Mouse (Mus musculus) stomach, embryonic 15.5 days (tissue): Measurements from ENCODE around the gene 4930404N11Rik. TPM values are rescaled to one million over a fixed set of nuclear protein-coding genes. Genes with fewer than 3 reads are reported as not detected.

ENCODE experiments used
- ATAC-seq: fragments of 200-750 bp; cut with Nextera tagmentation; 2 replicates; pipeline ENCODE4 v1.8.0; 2017; ENCODE audit warnings: low read depth, moderate number of reproducible peaks, moderate TSS enrichment; ENCODE audit not compliant: insufficient read depth, low FRiP score
- H3K27ac ChIP-seq: fragments of 300-500 bp; sonication (generic); 2 replicates; pipeline ENCODE4 v1.5.1; 2015; ENCODE audit warnings: mild to moderate bottlenecking, inconsistent platforms
- H3K27me3 ChIP-seq: fragments of 300-500 bp; sonication (generic); replicated peaks from 2 replicates; pipeline ENCODE4 v1.6.1; 2015; ENCODE audit warnings: inconsistent platforms
- H3K36me3 ChIP-seq: fragments of 300-500 bp; sonication (generic); 2 replicates; pipeline ENCODE4 v1.6.1; 2015; ENCODE audit warnings: inconsistent platforms
- H3K4me1 ChIP-seq: fragments of 300-500 bp; sonication (generic); 2 replicates; pipeline ENCODE4 v1.6.1; 2015; ENCODE audit warnings: inconsistent platforms
- H3K4me2 ChIP-seq: fragments of 300-500 bp; sonication (generic); 2 replicates; pipeline ENCODE4 v1.6.1; 2015; ENCODE audit warnings: mild to moderate bottlenecking, inconsistent platforms
- H3K4me3 ChIP-seq: fragments of 300-500 bp; sonication (generic); replicated peaks from 2 replicates; pipeline ENCODE4 v1.5.1; 2015; ENCODE audit warnings: inconsistent platforms
- H3K9ac ChIP-seq: fragments of 300-500 bp; sonication (generic); 2 replicates; pipeline ENCODE4 v1.6.1; 2015; ENCODE audit warnings: inconsistent platforms
- H3K9me3 ChIP-seq: fragments of 300-500 bp; sonication (generic); 2 replicates; pipeline ENCODE4 v1.6.1; 2016; ENCODE audit warnings: inconsistent platforms
- WGBS: fragments of 180-500 bp; shearing (Covaris S2); methylation state at CpG from one replicate; pipeline ENCODE4 v1.1.7; 2015; 5-methylcytosine and 5-hydroxymethylcytosine counted together
- polyA plus RNA-seq: library from polyadenylated mRNA; unstranded; fragments of >200 nt; fragmentation: Nextera tagmentation; extraction: Ambion mirVana; gene quantifications from 2 replicates; pipeline ENCODE4 v1.2.1, GENCODE M21; 2015

The 4930404N11Rik gene
- polyA plus RNA-seq, 1 experiment from 2014 or later: 1.5 TPM

DNA sequence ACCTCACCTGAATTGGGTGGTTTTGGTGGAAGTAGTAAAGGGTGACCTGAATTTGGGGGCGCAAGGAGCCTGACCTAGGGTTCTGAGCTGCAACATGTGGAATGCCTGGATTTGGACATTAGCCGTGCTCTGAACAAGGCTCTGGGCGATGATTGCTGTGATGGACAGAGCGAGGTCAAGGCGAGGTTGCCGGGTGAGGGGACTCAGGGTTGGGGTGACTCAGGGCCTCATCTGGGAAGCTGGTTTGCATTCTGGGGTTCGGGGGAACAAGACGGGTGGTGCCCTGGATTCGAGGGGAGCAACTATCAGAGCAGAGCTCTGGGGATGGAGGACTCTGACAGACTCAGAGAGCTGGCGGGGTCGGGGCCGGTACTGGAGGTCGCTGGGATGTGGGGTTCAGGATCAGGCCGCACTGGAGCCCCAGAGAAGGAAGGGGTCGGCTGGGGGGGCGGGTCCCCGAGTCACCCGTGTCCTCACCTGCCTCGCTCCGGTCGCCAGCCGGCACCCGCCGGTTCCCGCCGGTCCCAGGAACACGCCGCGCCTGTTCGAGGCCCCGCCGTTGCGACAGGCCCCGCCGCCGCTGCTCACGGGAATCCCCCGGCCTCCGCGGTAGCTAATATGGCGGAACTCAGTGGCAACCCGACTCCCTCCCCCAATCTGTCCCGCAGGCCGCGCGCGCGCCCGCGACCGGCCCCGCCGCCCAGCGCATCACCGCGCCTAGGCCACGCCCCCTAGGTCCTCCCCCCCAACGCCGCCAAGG is 12.4 kb upstream of the 4930404N11Rik start, which contains the start of gene Fzr1:
Gene Fzr1 (minus strand): TSS at position 724 of the 760 bp plus-strand sequence.
- ATAC-seq: peak; percentile 3; the same call in 1 of the 2 replicates
- Histone ChIP-seq H3K27ac (peak within 1 kb of the TSS; percentile 74), H3K4me1 (peaks cover 26% of the 10 kb centered on the region), H3K4me2 (peak within 1 kb of the TSS; percentile 79), H3K9me3 (no peaks in the 10 kb centered on the region), H3K9ac (peak within 1 kb of the TSS; percentile 81), H3K27me3 (no peaks in the 10 kb centered on the region), H3K36me3 (peaks cover 15% of the 10 kb centered on the region; the same call in 1 of the 2 replicates), H3K4me3 (peak within 1 kb of the TSS; percentile 82)
- 1% methylated on average over 49 of the region's 59 CpGs for WGBS

DNA sequence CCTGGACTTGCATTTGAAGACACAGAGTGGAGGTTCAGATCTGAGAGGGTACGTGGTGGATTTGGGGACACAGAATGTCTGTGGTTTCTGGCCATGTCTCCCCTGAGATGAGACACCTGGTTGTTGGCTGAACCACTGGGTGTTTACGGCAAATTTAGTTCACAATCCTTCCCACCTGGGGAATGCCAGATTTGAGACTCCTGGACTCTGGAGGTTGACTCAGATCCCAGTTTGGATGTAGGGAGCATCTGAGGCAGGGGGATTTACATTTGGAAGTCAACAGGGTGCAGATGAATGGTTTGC is 11.7 kb upstream of the 4930404N11Rik start:
- no peak for ATAC-seq
- WGBS: 27% methylated on average over 2 of the region's 2 CpGs
- Histone ChIP-seq H3K4me1 (peaks cover 26% of the 10 kb centered on the region), H3K36me3 (peaks cover 16% of the 10 kb centered on the region; the same call in 1 of the 2 replicates), H3K9ac (peak overlapping the region; percentile 81; the same call in 1 of the 2 replicates), H3K27ac (peak overlapping the region; percentile 68), H3K9me3 (no peaks in the 10 kb centered on the region), H3K27me3 (no peaks in the 10 kb centered on the region), H3K4me2 (peak overlapping the region; percentile 79), H3K4me3 (peak overlapping the region; percentile 82)

- Histone ChIP-seq H3K27ac (peak overlapping the region; percentile 68), H3K9me3 (no peaks in the 10 kb centered on the region), H3K4me1 (peaks cover 26% of the 10 kb centered on the region), H3K36me3 (peaks cover 19% of the 10 kb centered on the region; the same call in 1 of the 2 replicates), H3K4me3 (peak overlapping the region; percentile 82), H3K9ac (peak overlapping the region; percentile 81; the same call in 1 of the 2 replicates), H3K27me3 (no peaks in the 10 kb centered on the region), H3K4me2 (peak overlapping the region; percentile 79)
- 30% methylated on average over 6 of the region's 6 CpGs for WGBS
- ATAC-seq: no peak
Measured at GRCm38 (mm10) chr10:81376561-81377361, 11.1 kb upstream of the 4930404N11Rik start.

DNA sequence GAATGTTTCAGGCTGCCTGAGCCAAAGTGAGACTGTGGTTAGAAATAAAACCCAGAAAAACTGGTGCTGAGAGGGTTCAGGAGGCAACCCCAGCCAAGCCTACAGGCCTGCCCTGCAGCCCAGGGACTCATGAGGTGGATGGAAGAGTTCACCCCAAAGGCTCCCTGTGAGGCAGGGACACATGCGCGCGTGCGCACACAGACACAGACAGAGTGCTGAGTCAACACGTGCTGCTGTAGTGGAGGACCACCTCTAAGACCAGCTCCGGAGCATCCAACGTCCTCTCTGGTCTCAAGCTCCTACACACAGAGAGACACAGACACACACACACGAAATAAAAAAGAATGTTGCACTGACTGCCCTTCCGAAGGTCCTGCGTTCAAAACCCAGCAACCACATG is 9.7 kb upstream of the 4930404N11Rik start:
- H3K36me3 ChIP-seq: peaks cover 33% of the 10 kb centered on the region
- H3K9me3 ChIP-seq: no peaks in the 10 kb centered on the region
- H3K4me2 ChIP-seq: no peak overlapping the region
- ATAC-seq: no peak
- 91% methylated on average over 10 of the region's 10 CpGs for WGBS
- peaks cover 26% of the 10 kb centered on the region for H3K4me1 ChIP-seq
- H3K27me3 ChIP-seq: no peaks in the 10 kb centered on the region
- H3K9ac ChIP-seq: no peak overlapping the region
- H3K4me3 ChIP-seq: no peak overlapping the region
- H3K27ac ChIP-seq: no peak overlapping the region

DNA sequence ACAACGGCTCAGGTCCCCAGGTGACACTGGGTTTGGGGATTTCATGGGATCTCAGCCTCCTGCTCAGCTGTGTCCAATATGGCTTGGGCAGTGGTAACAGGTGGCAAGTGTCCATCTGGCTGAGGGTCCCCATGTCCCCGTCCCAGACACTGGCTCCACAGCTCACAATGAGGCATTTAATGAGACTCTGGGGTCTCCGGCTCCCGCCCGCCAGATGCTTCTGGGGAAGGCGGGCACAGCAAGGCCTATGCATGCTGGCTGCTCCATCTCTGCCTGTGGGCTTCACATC is 1.5 kb upstream of the 4930404N11Rik start:
- Histone ChIP-seq H3K4me1 (peaks cover 37% of the 10 kb centered on the region), H3K27me3 (no peaks in the 10 kb centered on the region; the same call in 1 of the 2 replicates), H3K9me3 (no peaks in the 10 kb centered on the region), H3K36me3 (peaks cover 54% of the 10 kb centered on the region), H3K9ac (no peak overlapping the region), H3K4me3 (no peak overlapping the region), H3K4me2 (no peak overlapping the region), H3K27ac (no peak overlapping the region)
- ATAC-seq: no peak
- WGBS: 89% methylated on average over 6 of the region's 6 CpGs

GRCm38 (mm10) chr10:81366477-81367206 is 1.0 kb upstream of the 4930404N11Rik start:
- ATAC-seq: no peak
- 72% methylated on average over 6 of the region's 6 CpGs for WGBS
- Histone ChIP-seq H3K4me1 (peaks cover 37% of the 10 kb centered on the region), H3K27me3 (no peaks in the 10 kb centered on the region; the same call in 1 of the 2 replicates), H3K9me3 (no peaks in the 10 kb centered on the region), H3K9ac (no peak overlapping the region), H3K4me3 (no peak overlapping the region), H3K27ac (peak overlapping the region; percentile 51; the same call in 1 of the 2 replicates), H3K36me3 (peaks cover 50% of the 10 kb centered on the region), H3K4me2 (no peak overlapping the region)

GRCm38 (mm10) chr10:81365073-81365472 is 543 bp downstream of the 4930404N11Rik start:
- Histone ChIP-seq H3K4me2 (peak overlapping the region; percentile 55; the same call in 1 of the 2 replicates), H3K27me3 (no peaks in the 10 kb centered on the region; the same call in 1 of the 2 replicates), H3K27ac (peak overlapping the region; percentile 38; the same call in 1 of the 2 replicates), H3K9ac (no peak overlapping the region), H3K9me3 (no peaks in the 10 kb centered on the region), H3K4me3 (no peak overlapping the region), H3K4me1 (peaks cover 39% of the 10 kb centered on the region), H3K36me3 (peaks cover 35% of the 10 kb centered on the region)
- 32% methylated on average over 4 of the region's 4 CpGs for WGBS
- ATAC-seq: no peak

DNA sequence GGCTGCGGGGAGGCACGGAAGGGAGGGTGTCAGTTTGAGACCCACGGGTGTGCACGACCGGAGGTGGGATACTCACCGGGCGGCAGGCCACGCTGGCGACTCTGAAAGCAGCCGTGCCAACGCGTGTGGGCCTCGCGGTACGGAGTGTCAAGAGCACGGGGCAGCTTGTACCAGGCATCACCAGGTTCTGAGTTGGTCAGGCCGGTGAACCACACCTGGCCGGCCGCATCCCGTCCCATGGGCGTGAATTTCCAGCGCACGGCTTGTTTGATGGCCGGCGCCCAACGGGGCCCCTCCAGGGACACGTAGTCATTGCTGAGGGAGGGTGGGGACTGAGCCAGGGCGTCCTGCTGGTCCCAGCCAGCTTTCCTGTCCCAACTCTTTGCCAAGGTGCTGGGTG is 950 bp downstream of the 4930404N11Rik start:
- Histone ChIP-seq H3K36me3 (peaks cover 30% of the 10 kb centered on the region), H3K4me3 (peak overlapping the region; percentile 26), H3K4me2 (peak overlapping the region; percentile 55), H3K9ac (no peak overlapping the region), H3K27me3 (no peaks in the 10 kb centered on the region; the same call in 1 of the 2 replicates), H3K9me3 (no peaks in the 10 kb centered on the region), H3K27ac (peak overlapping the region; percentile 38; the same call in 1 of the 2 replicates), H3K4me1 (peaks cover 39% of the 10 kb centered on the region)
- WGBS: 17% methylated on average over 28 of the region's 28 CpGs
- 0 out of 2 replicates have a peak, but pooled peaks have one; percentile 6 for ATAC-seq

DNA sequence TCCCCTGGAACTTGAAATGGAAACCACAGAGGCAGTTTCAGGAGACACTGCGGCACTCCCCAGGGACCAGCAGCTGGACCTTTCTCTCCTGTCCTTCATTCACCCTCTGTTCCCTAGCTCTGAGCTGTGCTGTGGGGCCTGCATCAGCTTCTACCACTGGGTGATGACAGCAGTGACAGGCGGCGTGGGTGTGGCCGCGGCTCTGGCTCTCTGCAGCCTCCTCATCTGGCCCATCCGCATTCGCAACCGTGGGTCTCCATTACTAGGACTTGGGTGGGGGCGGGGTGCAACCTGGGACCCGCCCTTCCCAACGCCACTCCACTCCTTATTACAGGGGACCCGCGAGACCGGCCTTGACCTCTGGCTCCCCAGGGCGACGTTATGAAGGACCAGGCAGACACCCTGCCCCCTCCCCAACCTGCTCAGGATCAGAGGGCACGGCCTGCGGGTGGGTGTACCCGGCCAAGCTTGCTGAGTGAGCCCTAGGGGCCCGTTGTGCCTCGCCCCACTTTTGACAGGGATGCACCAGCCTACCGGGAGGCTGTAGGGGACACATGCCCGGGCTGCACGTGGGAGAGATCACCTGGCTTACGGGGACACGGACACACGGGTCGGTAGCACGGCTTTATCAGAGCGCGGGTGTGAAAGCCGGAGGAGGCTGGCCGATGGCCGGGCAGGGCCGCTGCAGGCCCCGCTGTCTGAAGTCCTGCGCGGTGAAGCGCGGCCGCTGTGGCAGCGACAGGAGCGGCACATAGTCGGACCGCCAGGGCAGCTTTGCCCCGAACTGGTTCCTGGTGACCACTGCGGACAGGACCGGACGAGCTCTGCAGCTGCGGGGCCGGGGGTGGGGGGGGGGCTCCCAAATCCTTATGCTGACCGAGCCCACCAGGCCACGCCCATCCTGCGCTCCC is 1.9 kb downstream of the 4930404N11Rik start:
- Histone ChIP-seq H3K27me3 (no peaks in the 10 kb centered on the region; the same call in 1 of the 2 replicates), H3K4me2 (peak overlapping the region; percentile 55), H3K36me3 (peaks cover 21% of the 10 kb centered on the region), H3K9me3 (no peaks in the 10 kb centered on the region), H3K27ac (peak overlapping the region; percentile 75), H3K9ac (no peak overlapping the region), H3K4me1 (peaks cover 48% of the 10 kb centered on the region), H3K4me3 (peak overlapping the region; percentile 26)
- 19% methylated on average over 54 of the region's 54 CpGs for whole genome bisulfite sequencing
- ATAC-seq: no peak

- Histone ChIP-seq H3K4me1 (peaks cover 55% of the 10 kb centered on the region), H3K36me3 (peaks cover 8% of the 10 kb centered on the region), H3K27ac (peak overlapping the region; percentile 75), H3K4me2 (peak overlapping the region; percentile 55), H3K9me3 (no peaks in the 10 kb centered on the region), H3K27me3 (no peaks in the 10 kb centered on the region; the same call in 1 of the 2 replicates), H3K9ac (no peak overlapping the region), H3K4me3 (no peak overlapping the region; the same call in 1 of the 2 replicates)
- WGBS: 59% methylated on average over 12 of the region's 12 CpGs
- peak; percentile 51 for ATAC-seq
Measured at GRCm38 (mm10) chr10:81362336-81362949, 3.2 kb downstream of the 4930404N11Rik start.
